Comparison of ENCODE assay signal across 7 mouse cellular contexts in the genomic region with DNA sequence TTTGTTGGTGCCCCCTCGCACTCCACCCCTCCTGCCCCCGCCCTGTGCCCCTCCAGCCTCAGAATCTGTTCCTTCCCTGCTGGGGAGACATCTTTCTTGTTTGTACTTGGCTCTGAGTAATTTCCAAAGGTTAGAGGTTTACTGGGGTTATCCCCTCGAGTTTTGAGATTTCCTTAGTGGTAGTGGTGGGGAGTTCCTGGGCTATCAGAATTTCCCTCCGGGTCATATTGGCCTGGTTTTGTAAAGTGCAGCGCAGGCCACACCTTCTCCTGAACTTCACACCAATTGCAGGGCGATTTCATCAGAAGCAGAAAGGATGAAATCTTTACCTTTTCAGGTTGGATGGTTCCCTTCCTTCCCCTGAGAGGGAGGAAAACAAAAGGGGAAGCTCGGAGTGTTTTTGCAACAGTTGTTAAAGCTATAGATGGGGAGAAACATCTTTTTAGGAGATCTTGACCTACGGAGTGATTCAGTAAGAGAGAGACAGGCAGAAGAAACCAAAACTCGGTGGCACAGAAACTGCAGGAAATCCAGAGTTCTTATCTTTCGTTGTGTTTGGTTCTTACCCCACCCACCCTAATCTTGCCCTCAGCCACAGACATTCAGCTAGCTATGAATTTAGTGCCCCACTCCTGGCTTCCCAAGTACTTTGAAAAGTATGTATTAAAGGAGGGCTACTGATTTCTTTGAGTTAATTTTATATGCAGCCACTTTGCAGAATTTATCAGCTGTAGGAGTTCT. TPM values are rescaled to one million over a fixed set of nuclear protein-coding genes. Genes with fewer than 3 reads are reported as not detected.
DNase-seq lines count a peak whose midpoint lies in the region; ATAC-seq and TF ChIP-seq lines count a peak whose summit lies in the region.

No protein-coding gene starts in this region.

- peak overlapping the region; percentile 57 for H3K4me2 ChIP-seq in forebrain, postnatal 0 days (ENCODE audit: low read depth)
- peak overlapping the region; percentile 71 for H3K4me2 ChIP-seq in liver, embryonic 15.5 days
- peak overlapping the region; percentile 93 for H3K4me2 ChIP-seq in stomach, postnatal 0 days (replicated peaks; ENCODE audit: low read depth)

- H3K27me3 ChIP-seq in forebrain, postnatal 0 days (ENCODE audit: insufficient read depth, low read length): peaks cover 10% of the 10 kb centered on the region
- H3K27me3 ChIP-seq in liver, embryonic 15.5 days: peaks cover 19% of the 10 kb centered on the region
- no peaks in the 10 kb centered on the region for H3K27me3 ChIP-seq in stomach, postnatal 0 days (ENCODE audit: control insufficient read depth, insufficient read depth, low read length)

- H3K9ac ChIP-seq in forebrain, postnatal 0 days: no peak overlapping the region
- H3K9ac ChIP-seq in liver, embryonic 15.5 days: peak overlapping the region; percentile 43
- H3K9ac ChIP-seq in stomach, postnatal 0 days (ENCODE audit: low read length): peak overlapping the region; percentile 77

- H3K27ac ChIP-seq in forebrain, postnatal 0 days (ENCODE audit: low read depth, low read length): no peak overlapping the region
- peak overlapping the region; percentile 33; the same call in 1 of the 2 replicates for H3K27ac ChIP-seq in liver, embryonic 15.5 days (replicated peaks)
- peak overlapping the region; percentile 74 for H3K27ac ChIP-seq in stomach, postnatal 0 days (replicated peaks)

- peaks cover 6% of the 10 kb centered on the region for H3K4me1 ChIP-seq in forebrain, postnatal 0 days (ENCODE audit: insufficient read depth)
- H3K4me1 ChIP-seq in liver, embryonic 15.5 days (replicated peaks): peaks cover 11% of the 10 kb centered on the region
- no peaks in the 10 kb centered on the region for H3K4me1 ChIP-seq in stomach, postnatal 0 days (replicated peaks; ENCODE audit: control insufficient read depth, insufficient read depth)

- no peak for TF ChIP-seq EP300 in stomach, postnatal 0 days (optimal IDR thresholded peaks at IDR 0.05)

- WGBS in forebrain, postnatal 0 days: 30% methylated on average over 10 of the region's 10 CpGs
- 6% methylated on average over 10 of the region's 10 CpGs for WGBS in liver, embryonic 15.5 days (ENCODE audit: insufficient replicate concordance)
- WGBS in stomach, postnatal 0 days: 19% methylated on average over 10 of the region's 10 CpGs

- no peaks in the 10 kb centered on the region for H3K9me3 ChIP-seq in forebrain, postnatal 0 days (ENCODE audit: low read length)
- H3K9me3 ChIP-seq in liver, embryonic 15.5 days (replicated peaks): no peaks in the 10 kb centered on the region
- no peaks in the 10 kb centered on the region for H3K9me3 ChIP-seq in stomach, postnatal 0 days (ENCODE audit: control insufficient read depth, low read length)

- no peak for TF ChIP-seq CTCF in forebrain, postnatal 0 days (IDR thresholded peaks at IDR 0.05; ENCODE audit: low read depth)
- no peak for TF ChIP-seq CTCF in stomach, postnatal 0 days (IDR thresholded peaks at IDR 0.05; ENCODE audit: low read depth)

- peak; percentile 42 for DNase-seq in 3T3-L1 (ENCODE audit: low read depth, low spot score)
- peak; percentile 63 for DNase-seq in CD4-positive, CD25-positive, alpha-beta regulatory T cell, adult 2 months (ENCODE audit: low read depth, low spot score)
- no peak for DNase-seq in forebrain, postnatal 0 days
- no peak for DNase-seq in stomach, postnatal 0 days (ENCODE audit: low spot score)
- no peak for DNase-seq in layer of hippocampus, postnatal 36 days
- DNase-seq in spleen, postnatal 10 days (ENCODE audit: low spot score in 2 of 2): no peak

- ATAC-seq in forebrain, postnatal 0 days: no peak
- no peak for ATAC-seq in liver, embryonic 15.5 days (ENCODE audit: insufficient read depth)
- ATAC-seq in stomach, postnatal 0 days (ENCODE audit: low FRiP score, low TSS enrichment): peak; percentile 41; the same call in 1 of the 2 replicates

- no peaks in the 10 kb centered on the region for H3K36me3 ChIP-seq in forebrain, postnatal 0 days (ENCODE audit: insufficient read depth)
- no peaks in the 10 kb centered on the region; the same call in 1 of the 2 replicates for H3K36me3 ChIP-seq in liver, embryonic 15.5 days (replicated peaks)
- no peaks in the 10 kb centered on the region for H3K36me3 ChIP-seq in stomach, postnatal 0 days (ENCODE audit: control insufficient read depth, insufficient read depth, low read length)

- peak overlapping the region; percentile 31 for H3K4me3 ChIP-seq in forebrain, postnatal 0 days (ENCODE audit: low read depth, low read length)
- H3K4me3 ChIP-seq in liver, embryonic 15.5 days (replicated peaks): peak overlapping the region; percentile 58
- peak overlapping the region; percentile 69 for H3K4me3 ChIP-seq in stomach, postnatal 0 days (ENCODE audit: low read depth, low read length)

RNA-seq across cellular contexts. Expression of gene Fam129a, which starts 1.0 kb away (rescaled TPM):
- 0.92 and 2.9 TPM in 2 replicates for total RNA-seq in forebrain, postnatal 0 days (2014; rRNA removed)
- 0.75 and 0.93 TPM in 2 replicates for polyA plus RNA-seq in forebrain, postnatal 0 days (2015; fragmentation: Nextera tagmentation; extraction: Ambion mirVana)
- polyA plus RNA-seq in liver, embryonic 15.5 days (2015; fragmentation: Nextera tagmentation; extraction: Ambion mirVana): 8.6 and 9.1 TPM in 2 replicates
- 17.7 and 23.5 TPM in 2 replicates for polyA plus RNA-seq in stomach, postnatal 0 days (2015; fragmentation: Nextera tagmentation; extraction: Ambion mirVana)
- 1 to 10 TPM; 1.5 to 2.7 TPM for total RNA-seq in layer of hippocampus, postnatal 36 days (2021)

Comparison
In these comparisons a context has a peak if more than half of its experiments do, and no peak if none do; other contexts are left out.
1. DNase-seq: peak in 3T3-L1 (single experiment) and CD4-positive, CD25-positive, alpha-beta regulatory T cell, adult 2 months (single experiment); none in forebrain, postnatal 0 days (single experiment), stomach, postnatal 0 days (single experiment), layer of hippocampus, postnatal 36 days (0 of 2) and spleen, postnatal 10 days (0 of 2).
2. Peak in every context shown above with its lines, with median percentiles within 50 percentile points of each other: H3K4me2 ChIP-seq and H3K4me3 ChIP-seq.